Mouse (Mus musculus): Measurements from ENCODE around the gene Gabrr1.

DNA sequence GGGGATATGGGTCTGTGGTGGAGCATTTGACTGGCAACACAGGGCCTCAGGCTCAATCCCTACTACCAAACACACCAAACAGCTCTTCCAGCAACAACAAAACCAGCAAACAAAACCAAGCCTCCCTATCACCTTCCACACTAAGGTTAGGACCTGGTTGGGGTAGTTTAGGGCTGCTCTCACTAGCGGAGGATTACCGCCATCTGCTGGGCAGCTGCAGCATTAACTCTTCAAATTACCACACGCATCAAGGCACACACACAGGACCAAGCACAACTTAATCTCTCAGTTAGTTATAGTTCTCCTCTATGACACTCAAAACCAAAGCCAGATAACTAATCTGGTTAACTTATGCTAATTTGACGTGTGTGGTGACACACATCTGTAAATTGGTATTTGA is 72.4 kb downstream of the Gabrr1 start:
- TF ChIP-seq USF1 (IDR thresholded peaks at IDR 0.05; ENCODE audit: low read depth, low read length) (no peak), CTCF (IDR thresholded peaks at IDR 0.05 in 2 of 3, conservative IDR thresholded peaks at IDR 0.05 in 1 of 3; ENCODE audit: control insufficient read depth in 1 of 3, insufficient read depth in 1 of 3, low read depth in 2 of 3, low read length in 3 of 3, poor library complexity in 1 of 3, severe bottlenecking in 1 of 3) (peak; percentile 79 to 88 (median 86)), MAX (IDR thresholded peaks at IDR 0.05; ENCODE audit: low read length) (no peak), POLR2A (IDR thresholded peaks at IDR 0.05; ENCODE audit: control insufficient read depth in 1 of 2, insufficient read depth in 1 of 2, low read depth in 1 of 2, low read length in 2 of 2, poor library complexity in 1 of 2) (no peak), ZNF384 (IDR thresholded peaks at IDR 0.05; ENCODE audit: low read depth, low read length) (no peak), CHD1 (IDR thresholded peaks at IDR 0.05; ENCODE audit: low read depth, low read length) (no peak), GATA1 (IDR thresholded peaks at IDR 0.05; ENCODE audit: low read depth, low read length) (no peak), POLR2AphosphoS5 (IDR thresholded peaks at IDR 0.05; ENCODE audit: borderline replicate concordance, low read depth, low read length) (no peak), MYB (IDR thresholded peaks at IDR 0.05; ENCODE audit: low read depth, low read length) (no peak), RAD21 (IDR thresholded peaks at IDR 0.05; ENCODE audit: low read depth, low read length) (peak; percentile 64), ZMIZ1 (IDR thresholded peaks at IDR 0.05; ENCODE audit: low read depth, low read length) (no peak), EP300 (IDR thresholded peaks at IDR 0.05; ENCODE audit: low read depth in 1 of 2, low read length in 2 of 2) (no peak)
